Mouse (Mus musculus) stomach, embryonic 15.5 days (tissue): Measurements from ENCODE around the gene Hcn2. TPM values are rescaled to one million over a fixed set of nuclear protein-coding genes. Genes with fewer than 3 reads are reported as not detected.
A peak's percentile ranks its signal among the peaks of the same experiment; 100 is the strongest.

Experiments
- ATAC-seq: fragments of 200-750 bp; cut with Nextera tagmentation; 2 replicates; pipeline ENCODE4 v1.8.0; 2017; ENCODE audit warnings: low read depth, moderate number of reproducible peaks, moderate TSS enrichment; ENCODE audit not compliant: insufficient read depth, low FRiP score
- H3K27ac ChIP-seq: fragments of 300-500 bp; sonication (generic); 2 replicates; pipeline ENCODE4 v1.5.1; 2015; ENCODE audit warnings: mild to moderate bottlenecking, inconsistent platforms
- H3K27me3 ChIP-seq: fragments of 300-500 bp; sonication (generic); replicated peaks from 2 replicates; pipeline ENCODE4 v1.6.1; 2015; ENCODE audit warnings: inconsistent platforms
- H3K36me3 ChIP-seq: fragments of 300-500 bp; sonication (generic); 2 replicates; pipeline ENCODE4 v1.6.1; 2015; ENCODE audit warnings: inconsistent platforms
- H3K4me1 ChIP-seq: fragments of 300-500 bp; sonication (generic); 2 replicates; pipeline ENCODE4 v1.6.1; 2015; ENCODE audit warnings: inconsistent platforms
- H3K4me2 ChIP-seq: fragments of 300-500 bp; sonication (generic); 2 replicates; pipeline ENCODE4 v1.6.1; 2015; ENCODE audit warnings: mild to moderate bottlenecking, inconsistent platforms
- H3K4me3 ChIP-seq: fragments of 300-500 bp; sonication (generic); replicated peaks from 2 replicates; pipeline ENCODE4 v1.5.1; 2015; ENCODE audit warnings: inconsistent platforms
- H3K9ac ChIP-seq: fragments of 300-500 bp; sonication (generic); 2 replicates; pipeline ENCODE4 v1.6.1; 2015; ENCODE audit warnings: inconsistent platforms
- H3K9me3 ChIP-seq: fragments of 300-500 bp; sonication (generic); 2 replicates; pipeline ENCODE4 v1.6.1; 2016; ENCODE audit warnings: inconsistent platforms
- WGBS: fragments of 180-500 bp; shearing (Covaris S2); methylation state at CpG from one replicate; pipeline ENCODE4 v1.1.7; 2015; 5-methylcytosine and 5-hydroxymethylcytosine counted together
- polyA plus RNA-seq: library from polyadenylated mRNA; unstranded; fragments of >200 nt; fragmentation: Nextera tagmentation; extraction: Ambion mirVana; gene quantifications from 2 replicates; pipeline ENCODE4 v1.2.1, GENCODE M21; 2015

Hcn2 gene
- polyA plus RNA-seq, 1 experiment from 2014 or later, result 0.08 TPM

- ATAC-seq, result no peak
Observed at GRCm38 (mm10) chr10:79768400-79768799, 52.0 kb downstream of the Hcn2 start.

GRCm38 (mm10) chr10:79769329-79769728 lies 52.9 kb downstream of the Hcn2 start:
- no peak overlapping the region for H3K4me2 ChIP-seq
- no peaks in the 10 kb centered on the region for H3K9me3 ChIP-seq
- H3K27ac ChIP-seq, result no peak overlapping the region
- peaks cover 25% of the 10 kb centered on the region for H3K4me1 ChIP-seq
- H3K27me3 ChIP-seq, result no peaks in the 10 kb centered on the region
- WGBS, result 28% methylated on average over 4 of the region's 4 CpGs
- H3K4me3 ChIP-seq, result no peak overlapping the region
- no peak overlapping the region for H3K9ac ChIP-seq
- H3K36me3 ChIP-seq, result no peaks in the 10 kb centered on the region
- no peak for ATAC-seq

More at GRCm38 (mm10) chr10:79768400-79768799, 52.0 kb downstream of the Hcn2 start:
- Histone ChIP-seq H3K4me2 (peak overlapping the region; percentile 25; the same call in 1 of the 2 replicates), H3K9me3 (no peaks in the 10 kb centered on the region), H3K27ac (no peak overlapping the region; the same call in 1 of the 2 replicates), H3K9ac (no peak overlapping the region), H3K36me3 (no peaks in the 10 kb centered on the region), H3K4me1 (peaks cover 34% of the 10 kb centered on the region), H3K27me3 (no peaks in the 10 kb centered on the region), H3K4me3 (no peak overlapping the region)
- WGBS, result 2% methylated on average over 5 of the region's 5 CpGs

DNA sequence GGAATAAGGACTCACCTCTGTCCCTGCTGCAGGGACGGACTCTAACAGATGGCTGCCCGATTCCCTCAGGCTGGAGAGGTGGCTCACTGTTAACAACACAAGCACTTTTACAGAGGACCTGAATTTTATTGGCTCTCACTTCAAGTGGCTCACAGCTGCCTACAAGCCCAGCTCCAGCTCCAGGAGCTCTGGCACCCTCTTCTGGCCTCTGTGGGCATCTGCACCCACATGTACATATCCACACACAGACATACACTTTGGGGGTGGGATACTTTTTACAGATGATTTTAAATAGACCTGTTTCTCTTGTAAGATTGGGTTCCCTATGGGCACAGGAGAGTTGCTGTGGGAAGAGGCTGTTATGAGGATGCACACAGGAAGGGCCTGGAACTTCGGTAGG lies 55.9 kb downstream of the Hcn2 start:
- H3K4me1 ChIP-seq, result peaks cover 18% of the 10 kb centered on the region
- WGBS, result 92% methylated on average over 3 of the region's 3 CpGs
- H3K36me3 ChIP-seq, result no peaks in the 10 kb centered on the region
- H3K9ac ChIP-seq, result no peak overlapping the region
- no peak overlapping the region for H3K4me3 ChIP-seq
- H3K27ac ChIP-seq, result no peak overlapping the region
- H3K9me3 ChIP-seq, result no peaks in the 10 kb centered on the region
- no peak overlapping the region for H3K4me2 ChIP-seq
- ATAC-seq, result no peak
- no peaks in the 10 kb centered on the region for H3K27me3 ChIP-seq

DNA sequence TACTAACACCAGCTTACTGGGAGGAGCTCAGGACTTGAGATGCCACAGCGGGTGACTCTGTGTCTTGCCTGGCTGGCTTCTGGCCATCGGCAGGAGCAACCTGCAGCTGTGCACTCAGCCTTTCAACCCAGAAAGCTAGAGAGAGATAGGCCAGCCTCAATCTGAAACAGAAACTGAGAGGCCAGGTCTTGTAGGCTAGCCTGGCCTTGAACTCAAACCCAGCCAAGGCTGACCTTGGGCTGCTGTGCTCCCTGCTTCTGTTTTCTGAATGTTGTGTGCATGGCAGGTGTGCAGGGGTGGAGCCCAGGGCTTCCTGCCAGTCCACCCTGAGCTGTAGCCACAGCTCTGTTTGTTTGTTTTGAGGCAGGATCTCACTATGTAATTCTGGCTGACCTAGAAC lies 56.8 kb downstream of the Hcn2 start:
- 84% methylated on average over 2 of the region's 2 CpGs for WGBS
- Histone ChIP-seq H3K27me3 (no peaks in the 10 kb centered on the region), H3K9ac (no peak overlapping the region)

DNA sequence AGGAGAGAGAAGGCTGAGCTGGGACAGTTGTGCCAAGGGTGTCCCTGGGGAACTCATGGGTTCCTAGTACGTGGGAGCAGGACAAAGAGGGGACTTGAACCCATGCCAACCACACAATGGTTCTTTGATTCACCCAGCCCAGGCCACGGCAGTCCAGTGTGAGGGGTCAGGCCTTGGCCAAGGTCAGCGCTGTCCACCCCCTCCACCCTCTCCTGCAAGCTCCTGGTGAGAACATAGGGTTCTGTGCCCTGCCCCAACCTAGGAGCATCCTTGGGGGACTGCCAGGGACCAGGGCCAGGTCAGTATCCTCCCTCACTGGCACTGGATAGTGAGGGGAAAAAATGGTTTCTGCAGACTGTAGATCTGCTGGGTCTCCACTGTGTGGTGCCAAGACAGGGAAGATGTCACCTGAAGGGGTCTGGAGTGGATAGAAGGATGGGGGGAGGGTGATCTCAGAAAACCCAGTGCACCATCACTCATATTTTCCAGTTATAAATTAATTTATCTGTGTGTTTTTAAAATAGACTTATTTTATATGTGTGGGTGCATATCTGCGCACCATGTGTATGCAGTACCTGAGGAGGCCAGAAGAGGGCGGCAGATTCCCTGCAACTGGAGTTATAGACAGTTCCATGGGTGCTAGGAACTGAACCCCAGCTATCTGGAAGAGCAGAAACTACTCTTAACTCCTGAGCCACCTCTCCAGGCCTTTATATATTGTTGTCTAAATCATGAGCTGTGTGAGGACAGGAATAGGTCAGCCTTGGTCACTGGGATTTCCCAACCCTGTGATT lies 58.2 kb downstream of the Hcn2 start:
- Histone ChIP-seq H3K36me3 (no peaks in the 10 kb centered on the region), H3K27ac (no peak overlapping the region), H3K4me3 (no peak overlapping the region), H3K9ac (no peak overlapping the region), H3K4me2 (no peak overlapping the region), H3K4me1 (peaks cover 30% of the 10 kb centered on the region), H3K9me3 (no peaks in the 10 kb centered on the region), H3K27me3 (no peaks in the 10 kb centered on the region)
- ATAC-seq, result no peak
- WGBS, result 57% methylated on average over 5 of the region's 5 CpGs

More for the DNA sequence above, 56.8 kb downstream of the Hcn2 start:
- Histone ChIP-seq H3K4me3 (no peak overlapping the region), H3K9me3 (no peaks in the 10 kb centered on the region), H3K36me3 (no peaks in the 10 kb centered on the region), H3K4me1 (peaks cover 21% of the 10 kb centered on the region), H3K27ac (no peak overlapping the region), H3K4me2 (no peak overlapping the region)
- no peak for ATAC-seq

- peak within 1 kb of the TSS; percentile 83 for H3K4me2 ChIP-seq
- H3K4me1 ChIP-seq, result peaks cover 41% of the 10 kb centered on the region
- peak within 1 kb of the TSS; percentile 49 for H3K4me3 ChIP-seq
- peak within 1 kb of the TSS; percentile 48; the same call in 1 of the 2 replicates for H3K9ac ChIP-seq
- no peak for ATAC-seq
- H3K27me3 ChIP-seq, result no peaks in the 10 kb centered on the region
- WGBS, result 1% methylated on average over 39 of the region's 39 CpGs
- no peaks in the 10 kb centered on the region for H3K36me3 ChIP-seq
- peak within 1 kb of the TSS; percentile 53 for H3K27ac ChIP-seq
- no peaks in the 10 kb centered on the region for H3K9me3 ChIP-seq
Observed at GRCm38 (mm10) chr10:79777103-79777531, 60.7 kb downstream of the Hcn2 start, which contains the start of gene Fstl3. Fstl3 (plus strand) TSS chr10:79777272.

DNA sequence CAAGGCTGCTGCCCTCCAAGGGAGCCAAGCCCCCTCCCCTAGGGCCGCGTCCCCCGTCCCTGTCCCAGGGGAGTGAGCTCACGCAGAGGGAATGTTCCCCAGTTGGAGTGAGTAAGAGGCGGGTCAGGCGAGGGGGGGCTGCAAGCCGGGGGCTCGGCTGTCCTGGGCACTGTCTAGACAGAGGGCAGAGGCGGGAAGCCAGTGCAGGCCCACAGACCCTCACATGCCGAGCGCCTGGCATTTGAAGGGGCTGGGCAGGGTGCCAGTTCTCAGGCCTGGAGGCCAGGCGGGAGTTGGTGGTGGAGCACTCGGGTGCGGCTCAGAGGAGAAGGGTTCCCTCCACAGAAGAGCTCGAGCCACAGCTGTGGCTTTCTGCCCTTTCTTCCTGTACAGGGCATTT lies 61.6 kb downstream of the Hcn2 start:
- Histone ChIP-seq H3K4me2 (peak overlapping the region; percentile 83), H3K4me3 (peak overlapping the region; percentile 49), H3K4me1 (peaks cover 41% of the 10 kb centered on the region), H3K27ac (peak overlapping the region; percentile 53), H3K9ac (no peak overlapping the region), H3K36me3 (no peaks in the 10 kb centered on the region), H3K27me3 (no peaks in the 10 kb centered on the region), H3K9me3 (no peaks in the 10 kb centered on the region)
- no peak for ATAC-seq
- 10% methylated on average over 15 of the region's 15 CpGs for WGBS

DNA sequence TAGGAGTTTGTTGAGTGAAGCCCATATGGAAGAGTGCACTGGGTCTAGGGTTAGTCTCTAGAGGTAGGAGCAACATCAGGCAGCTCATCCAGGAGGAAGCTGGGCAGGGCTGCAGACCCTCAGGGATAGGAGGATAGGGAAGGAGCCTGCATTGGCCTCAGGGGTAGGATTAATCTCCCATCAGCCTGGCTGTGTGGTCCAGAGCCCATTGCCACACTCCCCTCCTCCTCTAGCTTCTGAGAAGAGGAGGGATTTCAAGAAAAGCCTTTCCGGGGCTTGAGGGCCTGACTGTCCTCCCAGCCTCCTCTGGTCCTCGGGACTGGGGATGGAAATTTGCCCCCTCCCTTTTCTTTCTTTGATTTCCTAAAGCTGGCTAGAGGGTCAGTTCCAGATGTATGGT lies 62.8 kb downstream of the Hcn2 start:
- H3K36me3 ChIP-seq, result no peaks in the 10 kb centered on the region
- no peaks in the 10 kb centered on the region for H3K9me3 ChIP-seq
- no peak overlapping the region for H3K27ac ChIP-seq
- 32% methylated on average over 2 of the region's 2 CpGs for WGBS
- no peak overlapping the region for H3K4me3 ChIP-seq
- H3K4me1 ChIP-seq, result peaks cover 41% of the 10 kb centered on the region
- no peak for ATAC-seq
- H3K9ac ChIP-seq, result no peak overlapping the region
- no peaks in the 10 kb centered on the region for H3K27me3 ChIP-seq
- no peak overlapping the region for H3K4me2 ChIP-seq

GRCm38 (mm10) chr10:79779784-79780663 lies 63.6 kb downstream of the Hcn2 start:
- H3K4me2 ChIP-seq, result peak overlapping the region; percentile 87
- ATAC-seq, result peak; percentile 90
- H3K4me3 ChIP-seq, result peak overlapping the region; percentile 50
- H3K9ac ChIP-seq, result no peak overlapping the region; the same call in 1 of the 2 replicates
- no peaks in the 10 kb centered on the region for H3K9me3 ChIP-seq
- peak overlapping the region; percentile 74 for H3K27ac ChIP-seq
- no peaks in the 10 kb centered on the region for H3K27me3 ChIP-seq
- 2% methylated on average over 54 of the region's 55 CpGs for WGBS
- no peaks in the 10 kb centered on the region for H3K36me3 ChIP-seq
- peaks cover 41% of the 10 kb centered on the region for H3K4me1 ChIP-seq

DNA sequence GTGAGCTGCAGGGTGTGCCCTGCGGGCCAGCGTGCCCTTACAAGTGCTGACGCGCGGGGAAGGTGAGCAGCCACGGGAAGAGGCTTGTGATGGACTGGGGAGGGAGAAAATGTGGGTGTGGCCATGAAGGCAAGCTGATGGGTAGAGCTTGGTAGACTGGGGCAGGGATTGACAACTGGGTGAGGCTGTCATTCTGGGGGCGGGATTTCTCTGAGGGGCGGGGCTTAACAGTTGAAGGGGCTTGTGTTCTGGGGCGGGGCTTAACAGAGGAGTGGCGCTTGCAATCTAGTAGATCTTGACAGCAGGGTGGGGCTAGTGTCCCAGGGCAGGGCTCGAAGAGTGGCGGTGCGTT lies 64.2 kb downstream of the Hcn2 start:
- Histone ChIP-seq H3K9ac (no peak overlapping the region), H3K27me3 (no peaks in the 10 kb centered on the region), H3K4me3 (peak overlapping the region; percentile 50), H3K36me3 (no peaks in the 10 kb centered on the region), H3K4me1 (peaks cover 41% of the 10 kb centered on the region), H3K4me2 (peak overlapping the region; percentile 87), H3K27ac (peak overlapping the region; percentile 74), H3K9me3 (no peaks in the 10 kb centered on the region)
- WGBS, result under 1% methylated on average over 13 of the region's 13 CpGs
- ATAC-seq, result no peak

DNA sequence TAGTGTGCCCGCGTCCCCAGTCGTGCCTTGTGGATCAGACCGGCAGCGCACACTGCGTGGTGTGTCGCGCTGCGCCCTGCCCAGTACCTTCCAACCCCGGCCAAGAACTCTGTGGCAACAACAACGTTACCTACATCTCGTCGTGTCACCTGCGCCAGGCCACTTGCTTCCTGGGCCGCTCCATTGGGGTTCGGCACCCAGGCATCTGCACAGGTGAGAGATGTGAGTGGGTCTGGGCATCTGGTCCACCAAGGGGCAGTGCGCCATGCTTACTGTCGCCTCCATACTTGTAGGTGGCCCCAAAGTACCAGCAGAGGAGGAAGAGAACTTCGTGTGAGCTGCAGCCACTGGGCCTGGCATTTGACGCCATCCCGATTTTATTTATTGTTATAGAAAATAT lies 64.7 kb downstream of the Hcn2 start:
- 27% methylated on average over 21 of the region's 21 CpGs for WGBS
- no peak for ATAC-seq
- H3K4me3 ChIP-seq, result peak overlapping the region; percentile 50
- H3K27ac ChIP-seq, result peak overlapping the region; percentile 74
- H3K4me1 ChIP-seq, result peaks cover 41% of the 10 kb centered on the region
- no peak overlapping the region for H3K9ac ChIP-seq
- H3K4me2 ChIP-seq, result peak overlapping the region; percentile 87
- H3K9me3 ChIP-seq, result no peaks in the 10 kb centered on the region
- H3K27me3 ChIP-seq, result no peaks in the 10 kb centered on the region
- H3K36me3 ChIP-seq, result no peaks in the 10 kb centered on the region

DNA sequence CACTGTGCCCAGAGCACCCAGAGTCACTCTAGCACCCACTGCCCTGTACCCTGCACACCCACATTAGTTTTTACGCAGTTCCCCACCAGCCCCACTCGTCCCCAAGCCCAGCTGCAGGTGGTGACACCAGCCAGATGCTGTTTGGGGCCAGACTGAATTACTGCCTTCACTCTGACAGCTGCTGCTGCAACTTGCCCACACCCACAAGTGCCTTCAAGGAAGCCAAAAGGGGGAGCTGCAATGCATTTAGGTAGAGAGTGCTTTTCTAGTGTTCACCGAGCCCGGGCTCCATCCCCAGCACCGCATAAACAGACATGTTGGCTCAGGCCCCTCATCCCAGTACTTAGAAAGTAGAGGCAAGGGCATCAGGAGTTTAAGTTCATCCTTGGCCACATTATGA lies 65.5 kb downstream of the Hcn2 start:
- ATAC-seq, result no peak
- Histone ChIP-seq H3K9me3 (no peaks in the 10 kb centered on the region), H3K36me3 (no peaks in the 10 kb centered on the region), H3K9ac (no peak overlapping the region), H3K4me3 (no peak overlapping the region), H3K4me1 (peaks cover 37% of the 10 kb centered on the region), H3K27me3 (no peaks in the 10 kb centered on the region), H3K4me2 (no peak overlapping the region), H3K27ac (no peak overlapping the region)
- WGBS, result 68% methylated on average over 5 of the region's 5 CpGs
